ENCODE assay signal across 12 mouse cellular contexts in genomic region chr5:122243781-122244523, GRCm38 (mm10). TPM values are rescaled to one million over a fixed set of nuclear protein-coding genes. Genes with fewer than 3 reads are reported as not detected.
DNase-seq lines count a peak whose midpoint lies in the region; ATAC-seq and TF ChIP-seq lines count a peak whose summit lies in the region.
"Had no signal": no experiment of that assay in that cellular context is flagged by ENCODE, and none has a peak within 500 bp of the region (broad histone marks: within the 10 kb centered on the region; RNA-seq: fewer than 3 reads in every experiment).

No protein-coding gene starts in this region.

- H3K27me3 ChIP-seq in embryonic facial prominence, embryonic 14.5 days (replicated peaks; ENCODE audit: control insufficient read depth, insufficient read depth, low read length) = no peaks in the 10 kb centered on the region
- H3K27me3 ChIP-seq in embryonic facial prominence, embryonic 10.5 days (replicated peaks; ENCODE audit: low read depth, poor library complexity, severe bottlenecking) = no peaks in the 10 kb centered on the region
- no peaks in the 10 kb centered on the region for H3K27me3 ChIP-seq in midbrain, embryonic 12.5 days
- H3K27me3 ChIP-seq in midbrain, embryonic 10.5 days (ENCODE audit: low read depth, poor library complexity, severe bottlenecking) = no peaks in the 10 kb centered on the region
- no peaks in the 10 kb centered on the region for H3K27me3 ChIP-seq in forebrain, embryonic 15.5 days
- H3K27me3 ChIP-seq: intestine, embryonic 15.5 days; stomach, embryonic 15.5 days had no signal

- ATAC-seq in embryonic facial prominence, embryonic 14.5 days (ENCODE audit: low read depth) = no peak
- no peak for ATAC-seq in midbrain, embryonic 12.5 days (ENCODE audit: low FRiP score, low read depth)
- ATAC-seq in forebrain, embryonic 15.5 days (replicated peaks) = peak; percentile 51
- ATAC-seq: intestine, embryonic 15.5 days had no signal

- no peak overlapping the region for H3K4me3 ChIP-seq in embryonic facial prominence, embryonic 14.5 days (ENCODE audit: low read depth, low read length)
- H3K4me3 ChIP-seq in embryonic facial prominence, embryonic 10.5 days = no peak overlapping the region
- H3K4me3 ChIP-seq in midbrain, embryonic 12.5 days = no peak overlapping the region
- H3K4me3 ChIP-seq in midbrain, embryonic 10.5 days = no peak overlapping the region
- H3K4me3 ChIP-seq in forebrain, embryonic 15.5 days = no peak overlapping the region
- no peak overlapping the region for H3K4me3 ChIP-seq in olfactory bulb, adult 2 months (ENCODE audit: insufficient read depth, low read depth, low read length)
- H3K4me3 ChIP-seq: intestine, embryonic 15.5 days; stomach, embryonic 15.5 days had no signal

- no peak overlapping the region for H3K9ac ChIP-seq in embryonic facial prominence, embryonic 14.5 days (ENCODE audit: low read depth, low read length)
- no peak overlapping the region for H3K9ac ChIP-seq in midbrain, embryonic 12.5 days (replicated peaks)
- H3K9ac ChIP-seq in forebrain, embryonic 15.5 days (replicated peaks) = no peak overlapping the region; the same call in 1 of the 2 replicates
- H3K9ac ChIP-seq: intestine, embryonic 15.5 days; stomach, embryonic 15.5 days had no signal

- H3K4me2 ChIP-seq in embryonic facial prominence, embryonic 14.5 days (ENCODE audit: low read depth, low read length) = no peak overlapping the region
- no peak overlapping the region for H3K4me2 ChIP-seq in midbrain, embryonic 12.5 days (replicated peaks)
- H3K4me2 ChIP-seq in forebrain, embryonic 15.5 days (replicated peaks) = no peak overlapping the region
- H3K4me2 ChIP-seq: intestine, embryonic 15.5 days; liver, embryonic 11.5 days; stomach, embryonic 15.5 days had no signal

- no peaks in the 10 kb centered on the region for H3K9me3 ChIP-seq in embryonic facial prominence, embryonic 14.5 days (ENCODE audit: control insufficient read depth, low read length)
- H3K9me3 ChIP-seq in embryonic facial prominence, embryonic 10.5 days = no peaks in the 10 kb centered on the region
- H3K9me3 ChIP-seq in midbrain, embryonic 12.5 days = no peaks in the 10 kb centered on the region
- no peaks in the 10 kb centered on the region for H3K9me3 ChIP-seq in midbrain, embryonic 10.5 days (replicated peaks)
- no peaks in the 10 kb centered on the region for H3K9me3 ChIP-seq in forebrain, embryonic 15.5 days
- H3K9me3 ChIP-seq: intestine, embryonic 15.5 days; stomach, embryonic 15.5 days had no signal

- 88% methylated on average over 17 of the region's 17 CpGs for WGBS in embryonic facial prominence, embryonic 14.5 days
- 88% methylated on average over 17 of the region's 17 CpGs for WGBS in embryonic facial prominence, embryonic 10.5 days
- 80% methylated on average over 17 of the region's 17 CpGs for WGBS in midbrain, embryonic 12.5 days
- WGBS in midbrain, embryonic 10.5 days = 92% methylated on average over 17 of the region's 17 CpGs
- WGBS in forebrain, embryonic 15.5 days = 41% methylated on average over 17 of the region's 17 CpGs
- WGBS in olfactory bulb, adult 2 months = 24% methylated on average over 17 of the region's 17 CpGs

- H3K36me3 ChIP-seq in embryonic facial prominence, embryonic 14.5 days (ENCODE audit: control insufficient read depth, insufficient read depth, low read length) = peaks cover 33% of the 10 kb centered on the region
- H3K36me3 ChIP-seq in embryonic facial prominence, embryonic 10.5 days (replicated peaks) = peaks cover 74% of the 10 kb centered on the region
- H3K36me3 ChIP-seq in midbrain, embryonic 12.5 days = peaks cover 55% of the 10 kb centered on the region
- H3K36me3 ChIP-seq in midbrain, embryonic 10.5 days = peaks cover 86% of the 10 kb centered on the region
- peaks cover 13% of the 10 kb centered on the region for H3K36me3 ChIP-seq in forebrain, embryonic 15.5 days
- H3K36me3 ChIP-seq: intestine, embryonic 15.5 days had no signal

- TF ChIP-seq POLR2A in olfactory bulb, adult 2 months (IDR thresholded peaks at IDR 0.05; ENCODE audit: insufficient read depth, low read depth, low read length) = no peak

- H3K4me1 ChIP-seq in embryonic facial prominence, embryonic 14.5 days (ENCODE audit: control insufficient read depth, insufficient read depth, low read length) = no peaks in the 10 kb centered on the region
- H3K4me1 ChIP-seq in embryonic facial prominence, embryonic 10.5 days = peaks cover 10% of the 10 kb centered on the region
- H3K4me1 ChIP-seq in midbrain, embryonic 12.5 days = peaks cover 15% of the 10 kb centered on the region; the same call in 1 of the 2 replicates
- H3K4me1 ChIP-seq in midbrain, embryonic 10.5 days = peaks cover 12% of the 10 kb centered on the region; the same call in 1 of the 2 replicates
- peaks cover 30% of the 10 kb centered on the region for H3K4me1 ChIP-seq in forebrain, embryonic 15.5 days
- peaks cover 80% of the 10 kb centered on the region for H3K4me1 ChIP-seq in olfactory bulb, adult 2 months (ENCODE audit: control insufficient read depth, insufficient read depth, low read length)
- H3K4me1 ChIP-seq: intestine, embryonic 15.5 days; stomach, embryonic 15.5 days had no signal

- no peak for TF ChIP-seq CTCF in olfactory bulb, adult 2 months (IDR thresholded peaks at IDR 0.05; ENCODE audit: insufficient read depth, low read depth, low read length)

- DNase-seq in embryonic facial prominence, embryonic 14.5 days (ENCODE audit: low spot score) = peak; percentile 13
- DNase-seq in embryonic facial prominence, embryonic 10.5 days (ENCODE audit: low spot score) = no peak
- no peak for DNase-seq in midbrain, embryonic 10.5 days (ENCODE audit: low spot score)
- DNase-seq in kidney, postnatal 4 days = no peak
- DNase-seq in spleen, adult 12 weeks (ENCODE audit: low spot score) = no peak
- DNase-seq: adrenal gland, postnatal 36 days had no signal

- no peak overlapping the region for H3K27ac ChIP-seq in embryonic facial prominence, embryonic 14.5 days (replicated peaks; ENCODE audit: low read depth, low read length)
- H3K27ac ChIP-seq in embryonic facial prominence, embryonic 10.5 days (replicated peaks) = no peak overlapping the region
- 0 out of 2 replicates have a peak overlapping the region, but pooled peaks have one; percentile 16 for H3K27ac ChIP-seq in midbrain, embryonic 12.5 days (replicated peaks)
- no peak overlapping the region for H3K27ac ChIP-seq in midbrain, embryonic 10.5 days (replicated peaks)
- H3K27ac ChIP-seq in forebrain, embryonic 15.5 days (replicated peaks) = peak overlapping the region; percentile 61
- peak overlapping the region; percentile 93 for H3K27ac ChIP-seq in olfactory bulb, adult 2 months (ENCODE audit: insufficient read depth, low read depth, low read length)
- H3K27ac ChIP-seq: intestine, embryonic 15.5 days; stomach, embryonic 15.5 days had no signal

RNA-seq across cellular contexts. Expression of gene Tctn1, which starts 20.3 kb away (rescaled TPM):
- polyA plus RNA-seq in embryonic facial prominence, embryonic 14.5 days (2014; fragmentation: Nextera tagmentation; extraction: Ambion mirVana) = 5.1 and 7.3 TPM in 2 replicates
- 4.8 and 5.5 TPM in 2 replicates for polyA plus RNA-seq in embryonic facial prominence, embryonic 10.5 days (2016; fragmentation: Nextera tagmentation; extraction: Ambion mirVana)
- polyA plus RNA-seq in midbrain, embryonic 12.5 days (2016; fragmentation: Nextera tagmentation; extraction: Ambion mirVana) = 7.2 and 8.1 TPM in 2 replicates
- 5.9 and 6.4 TPM in 2 replicates for polyA plus RNA-seq in midbrain, embryonic 10.5 days (2016; fragmentation: Nextera tagmentation; extraction: Ambion mirVana)
- 4.2 and 4.5 TPM in 2 replicates for polyA plus RNA-seq in forebrain, embryonic 15.5 days (2015; fragmentation: Nextera tagmentation; extraction: Ambion mirVana)
- polyA plus RNA-seq in olfactory bulb, adult 2 months (2012; ENCODE audit: insufficient read depth, insufficient read length, low replicate concordance, missing spikeins) = not detected in 2 replicates

RNA-seq across cellular contexts. Expression of gene Hvcn1, which starts 37.3 kb away (rescaled TPM):
- polyA plus RNA-seq in embryonic facial prominence, embryonic 14.5 days (2014; fragmentation: Nextera tagmentation; extraction: Ambion mirVana) = 7.9 and 12.3 TPM in 2 replicates
- polyA plus RNA-seq in embryonic facial prominence, embryonic 10.5 days (2016; fragmentation: Nextera tagmentation; extraction: Ambion mirVana) = 14.6 and 15.8 TPM in 2 replicates
- polyA plus RNA-seq in midbrain, embryonic 12.5 days (2016; fragmentation: Nextera tagmentation; extraction: Ambion mirVana) = 9.4 and 10.8 TPM in 2 replicates
- 17.7 TPM in 2 replicates for polyA plus RNA-seq in midbrain, embryonic 10.5 days (2016; fragmentation: Nextera tagmentation; extraction: Ambion mirVana)
- 1.4 and 1.6 TPM in 2 replicates for polyA plus RNA-seq in forebrain, embryonic 15.5 days (2015; fragmentation: Nextera tagmentation; extraction: Ambion mirVana)
- not detected in 2 replicates for polyA plus RNA-seq in olfactory bulb, adult 2 months (2012; ENCODE audit: insufficient read depth, insufficient read length, low replicate concordance, missing spikeins)

RNA-seq across cellular contexts. Expression of gene Pptc7, which starts 40.2 kb away (rescaled TPM):
- polyA plus RNA-seq in embryonic facial prominence, embryonic 14.5 days (2014; fragmentation: Nextera tagmentation; extraction: Ambion mirVana) = 7.9 and 8.1 TPM in 2 replicates
- polyA plus RNA-seq in embryonic facial prominence, embryonic 10.5 days (2016; fragmentation: Nextera tagmentation; extraction: Ambion mirVana) = 8.0 and 8.9 TPM in 2 replicates
- 9.9 and 11.9 TPM in 2 replicates for polyA plus RNA-seq in midbrain, embryonic 12.5 days (2016; fragmentation: Nextera tagmentation; extraction: Ambion mirVana)
- 7.3 and 7.7 TPM in 2 replicates for polyA plus RNA-seq in midbrain, embryonic 10.5 days (2016; fragmentation: Nextera tagmentation; extraction: Ambion mirVana)
- polyA plus RNA-seq in forebrain, embryonic 15.5 days (2015; fragmentation: Nextera tagmentation; extraction: Ambion mirVana) = 8.2 and 8.3 TPM in 2 replicates
- polyA plus RNA-seq in olfactory bulb, adult 2 months (2012; ENCODE audit: insufficient read depth, insufficient read length, low replicate concordance, missing spikeins) = not detected in 2 replicates

Comparison
In these comparisons a context has a peak if more than half of its experiments do, and no peak if none do; other contexts are left out.
1. H3K27ac ChIP-seq: peak in midbrain, embryonic 12.5 days (single experiment), forebrain, embryonic 15.5 days (single experiment) and olfactory bulb, adult 2 months (single experiment); none in embryonic facial prominence, embryonic 14.5 days (single experiment), embryonic facial prominence, embryonic 10.5 days (single experiment) and midbrain, embryonic 10.5 days (single experiment).